Mouse (Mus musculus) MEL (cell line): ENCODE measurements around the gene Rftn1. TPM values are rescaled to one million over a fixed set of nuclear protein-coding genes. Genes with fewer than 3 reads are reported as not detected.

Experiments used
- DNase-seq: peaks from one replicate; pipeline ENCODE4 v3.0.0; 2011; ENCODE audit warnings: low read depth, low spot score
- H3K27ac ChIP-seq: 2 replicates; pipeline ENCODE4 v1.5.1; 2012; ENCODE audit warnings: low read depth, mild to moderate bottlenecking, control low read depth, low read length, moderate library complexity; ENCODE audit not compliant: control insufficient read depth
- H3K27me3 ChIP-seq, 2 experiments: fragments of 150-350 bp in 1 of 2; sonication (generic) in 1 of 2; 2 replicates each; pipeline ENCODE4 v1.6.1; 2012; ENCODE audit warnings: low read length in 2 of 2, mild to moderate bottlenecking in 2 of 2, improper control_type of control experiment in 1 of 2, moderate library complexity in 1 of 2; ENCODE audit not compliant: insufficient read depth in 2 of 2, control insufficient read depth in 1 of 2
- H3K36me3 ChIP-seq, 2 experiments: 2 replicates each; pipeline ENCODE4 v1.6.1; 2012 to 2014; ENCODE audit warnings: low read length in 2 of 2, improper control_type of control experiment in 1 of 2, inconsistent platforms in 1 of 2, mild to moderate bottlenecking in 1 of 2; ENCODE audit not compliant: insufficient read depth in 2 of 2, control insufficient read depth in 1 of 2
- H3K4me1 ChIP-seq, 2 experiments: fragments of 150-350 bp in 1 of 2; sonication (generic) in 1 of 2; 2 replicates each; pipeline ENCODE4 v1.6.1; 2012; ENCODE audit warnings: low read length in 2 of 2, improper control_type of control experiment in 1 of 2, mild to moderate bottlenecking in 1 of 2; ENCODE audit not compliant: insufficient read depth in 2 of 2, control insufficient read depth in 1 of 2
- H3K4me3 ChIP-seq, 2 experiments: fragments of 150-350 bp in 1 of 2; sonication (generic) in 1 of 2; 2 replicates each; pipeline ENCODE4 v1.5.1; 2012; ENCODE audit warnings: low read depth in 2 of 2, low read length in 2 of 2, mild to moderate bottlenecking in 2 of 2, moderate library complexity in 2 of 2, control low read depth in 1 of 2, improper control_type of control experiment in 1 of 2; ENCODE audit not compliant: control insufficient read depth in 1 of 2, insufficient read depth in 1 of 2
- H3K79me2 ChIP-seq: 2 replicates; pipeline ENCODE4 v1.6.1; 2012; ENCODE audit warnings: mild to moderate bottlenecking, low read length, moderate library complexity; ENCODE audit not compliant: control insufficient read depth, poor library complexity, insufficient read depth
- H3K9ac ChIP-seq: 2 replicates; pipeline ENCODE4 v1.6.1; 2012; ENCODE audit warnings: low read depth, mild to moderate bottlenecking, control low read depth, low read length, moderate library complexity; ENCODE audit not compliant: control insufficient read depth, poor library complexity, severe bottlenecking
- H3K9me3 ChIP-seq: fragments of 150-350 bp; sonication (generic); replicated peaks from 2 replicates; pipeline ENCODE4 v1.6.1; 2012; ENCODE audit warnings: mild to moderate bottlenecking, low read length, improper control_type of control experiment, moderate library complexity; ENCODE audit not compliant: insufficient read depth
- BHLHE40 ChIP-seq: IDR thresholded peaks from 2 replicates; pipeline ENCODE4 v1.6.1; 2012; ENCODE audit warnings: low read depth, mild to moderate bottlenecking, inconsistent platforms, low read length, improper control_type of control experiment, borderline replicate concordance
- CTCF ChIP-seq, 3 experiments: IDR thresholded peaks in 2 of 3; conservative IDR thresholded peaks in 1 of 3; 2 replicates each; pipeline ENCODE4 v1.5.1; 2011 to 2012; ENCODE audit warnings: low read length in 3 of 3, low read depth in 2 of 3, mild to moderate bottlenecking in 2 of 3, improper control_type of control experiment in 1 of 3, inconsistent platforms in 1 of 3, mixed read lengths in 1 of 3, moderate library complexity in 1 of 3; ENCODE audit not compliant: control insufficient read depth in 1 of 3, insufficient read depth in 1 of 3, poor library complexity in 1 of 3, severe bottlenecking in 1 of 3
- E2F4 ChIP-seq: IDR thresholded peaks from 2 replicates; pipeline ENCODE4 v1.6.1; 2011; ENCODE audit warnings: low read depth, low read length, improper control_type of control experiment, borderline replicate concordance
- ETS1 ChIP-seq: IDR thresholded peaks from 2 replicates; pipeline ENCODE4 v1.6.1; 2012; ENCODE audit warnings: low read depth, mild to moderate bottlenecking, inconsistent platforms, low read length, improper control_type of control experiment, moderate library complexity
- GATA1 ChIP-seq: IDR thresholded peaks from 2 replicates; pipeline ENCODE4 v1.6.1; 2011; ENCODE audit warnings: low read depth, low read length, improper control_type of control experiment
- HCFC1 ChIP-seq: IDR thresholded peaks from 2 replicates; pipeline ENCODE4 v1.6.1; 2012; ENCODE audit warnings: low read depth, mild to moderate bottlenecking, inconsistent platforms, low read length, improper control_type of control experiment, moderate library complexity
- KAT2A ChIP-seq: conservative IDR thresholded peaks from 2 replicates; pipeline ENCODE4 v1.6.1; 2012; ENCODE audit warnings: low read depth, low read length, improper control_type of control experiment, inconsistent platforms
- MAZ ChIP-seq: IDR thresholded peaks from 2 replicates; pipeline ENCODE4 v1.6.1; 2012; ENCODE audit warnings: low read depth, mild to moderate bottlenecking, inconsistent platforms, low read length, improper control_type of control experiment
- MXI1 ChIP-seq: IDR thresholded peaks from 2 replicates; pipeline ENCODE4 v1.6.1; 2011; ENCODE audit warnings: mild to moderate bottlenecking, low read depth, low read length, improper control_type of control experiment
- MYB ChIP-seq: IDR thresholded peaks from 2 replicates; pipeline ENCODE4 v1.6.1; 2011; ENCODE audit warnings: mild to moderate bottlenecking, low read depth, low read length, improper control_type of control experiment
- MYC ChIP-seq: IDR thresholded peaks from 2 replicates; pipeline ENCODE4 v1.6.1; 2011; ENCODE audit warnings: low read depth, mild to moderate bottlenecking, low read length, improper control_type of control experiment, moderate library complexity
- NRF1 ChIP-seq: IDR thresholded peaks from 2 replicates; pipeline ENCODE4 v1.6.1; 2014; ENCODE audit warnings: low read depth, mild to moderate bottlenecking, inconsistent platforms, low read length, improper control_type of control experiment, moderate library complexity; ENCODE audit not compliant: poor library complexity, insufficient read depth, severe bottlenecking
- POLR2AphosphoS2 ChIP-seq: IDR thresholded peaks from 2 replicates; pipeline ENCODE4 v1.6.1; 2011; ENCODE audit warnings: low read length, improper control_type of control experiment
- POLR2AphosphoS5 ChIP-seq: IDR thresholded peaks from 2 replicates; pipeline ENCODE4 v1.6.1; 2012; ENCODE audit warnings: low read depth, borderline replicate concordance, mild to moderate bottlenecking, inconsistent platforms, low read length, moderate library complexity, mixed read lengths
- RAD21 ChIP-seq: IDR thresholded peaks from 2 replicates; pipeline ENCODE4 v1.6.1; 2011; ENCODE audit warnings: mild to moderate bottlenecking, low read depth, low read length, improper control_type of control experiment
- SIN3A ChIP-seq: IDR thresholded peaks from 2 replicates; pipeline ENCODE4 v1.6.1; 2012; ENCODE audit warnings: low read length, improper control_type of control experiment, inconsistent platforms
- SMC3 ChIP-seq: IDR thresholded peaks from 2 replicates; pipeline ENCODE4 v1.6.1; 2011; ENCODE audit warnings: low read depth, low read length, improper control_type of control experiment
- TAL1 ChIP-seq: IDR thresholded peaks from 2 replicates; pipeline ENCODE4 v1.6.1; 2012; ENCODE audit warnings: mild to moderate bottlenecking, inconsistent platforms, low read length, moderate library complexity, mixed read lengths
- TBP ChIP-seq: IDR thresholded peaks from 2 replicates; pipeline ENCODE4 v1.8.0; 2011; ENCODE audit warnings: low read depth, low read length, improper control_type of control experiment
- USF1 ChIP-seq: IDR thresholded peaks from 2 replicates; pipeline ENCODE4 v1.6.1; 2014; ENCODE audit warnings: low read depth, mild to moderate bottlenecking, inconsistent platforms, low read length, improper control_type of control experiment, moderate library complexity
- USF2 ChIP-seq, 2 experiments: IDR thresholded peaks; 2 replicates each; pipeline ENCODE4 v1.6.1; 2011 to 2012; ENCODE audit warnings: improper control_type of control experiment in 2 of 2, low read length in 2 of 2, borderline replicate concordance in 1 of 2, inconsistent platforms in 1 of 2, low read depth in 1 of 2, mild to moderate bottlenecking in 1 of 2; ENCODE audit not compliant: insufficient read depth in 1 of 2
- ZNF384 ChIP-seq: IDR thresholded peaks from 2 replicates; pipeline ENCODE4 v1.6.1; 2012; ENCODE audit warnings: low read depth, mild to moderate bottlenecking, inconsistent platforms, low read length, improper control_type of control experiment
- polyA plus RNA-seq, 2 experiments: library from polyadenylated mRNA; stranded (reverse) in 1 of 2; unstranded in 1 of 2; fragments of >175 nt in 1 of 2; fragments of >200 nt in 1 of 2; gene quantifications; 2 replicates each; pipeline versions ENCODE4 v1.2.1 to v1.2.4; 2012; ENCODE audit warnings: low replicate concordance in 2 of 2, low read depth in 1 of 2; ENCODE audit not compliant: insufficient read length in 2 of 2, insufficient read depth in 1 of 2, missing spikeins in 1 of 2
- total RNA-seq: library from RNA; depleted of rRNA; stranded (reverse); fragments of 300-350 nt; gene quantifications from 2 replicates; pipeline ENCODE4 v1.2.3, GENCODE M21; 2012

Rftn1 gene
- total and polyA plus RNA-seq, 3 experiments = 70.2 to 76.1 TPM; not detected in 1

DNA sequence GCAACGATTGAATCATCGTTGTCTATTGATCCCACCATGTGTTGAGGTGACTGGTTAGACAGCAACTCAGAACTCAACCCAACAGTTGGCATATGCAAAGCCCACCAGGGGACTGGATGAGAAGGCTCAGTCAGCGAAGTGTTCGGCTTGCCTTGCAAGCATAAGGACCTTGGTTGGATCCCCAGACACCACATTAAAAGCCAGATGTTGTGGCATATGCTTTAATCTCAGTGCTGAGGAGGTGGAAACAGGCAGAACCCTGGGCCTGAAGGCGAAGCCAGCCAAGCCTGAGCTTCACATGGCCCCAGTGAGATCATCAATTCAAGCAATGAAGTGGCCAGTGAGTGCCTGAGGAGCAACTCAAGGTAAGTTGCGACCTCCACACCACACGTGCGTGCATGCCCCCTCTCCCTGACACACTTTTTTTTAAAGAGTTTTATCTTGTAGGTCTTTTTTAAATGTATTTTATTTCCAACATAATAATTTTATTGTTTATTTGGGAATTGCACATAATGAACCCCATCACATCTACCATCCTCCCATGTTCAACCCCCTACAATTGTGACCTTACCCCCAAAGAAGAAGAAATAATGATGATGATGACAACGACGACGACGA lies 11.5 kb upstream of the Rftn1 start:
- DNase-seq = no peak
- no peaks in the 10 kb centered on the region for H3K9me3 ChIP-seq
- H3K4me3 ChIP-seq = no peak overlapping the region
- peaks cover 0 to 18% of the 10 kb centered on the region in 2 experiments; a peak in 2 of 4 replicates for H3K4me1 ChIP-seq
- no peak overlapping the region for H3K27ac ChIP-seq
- no peak overlapping the region for H3K9ac ChIP-seq
- no peaks in the 10 kb centered on the region for H3K27me3 ChIP-seq
- no peaks in the 10 kb centered on the region for H3K79me2 ChIP-seq
- peaks cover 0 to 13% of the 10 kb centered on the region in 2 experiments; a peak in 2 of 4 replicates for H3K36me3 ChIP-seq
- TF ChIP-seq E2F4 (no peak), RAD21 (no peak), GATA1 (no peak), SMC3 (no peak), POLR2AphosphoS5 (no peak), SIN3A (no peak), TAL1 (no peak), BHLHE40 (no peak), CTCF (IDR thresholded peaks at IDR 0.05 in 2 of 3, conservative IDR thresholded peaks at IDR 0.05 in 1 of 3; ENCODE audit: control insufficient read depth in 1 of 3, insufficient read depth in 1 of 3, low read depth in 2 of 3, low read length in 3 of 3, poor library complexity in 1 of 3, severe bottlenecking in 1 of 3) (no peak), USF1 (no peak), KAT2A (no peak), MYC (no peak), MYB (no peak), NRF1 (no peak), MXI1 (no peak), ZNF384 (no peak)
- TF ChIP-seq, all 39 proteins: peak for 0

DNA sequence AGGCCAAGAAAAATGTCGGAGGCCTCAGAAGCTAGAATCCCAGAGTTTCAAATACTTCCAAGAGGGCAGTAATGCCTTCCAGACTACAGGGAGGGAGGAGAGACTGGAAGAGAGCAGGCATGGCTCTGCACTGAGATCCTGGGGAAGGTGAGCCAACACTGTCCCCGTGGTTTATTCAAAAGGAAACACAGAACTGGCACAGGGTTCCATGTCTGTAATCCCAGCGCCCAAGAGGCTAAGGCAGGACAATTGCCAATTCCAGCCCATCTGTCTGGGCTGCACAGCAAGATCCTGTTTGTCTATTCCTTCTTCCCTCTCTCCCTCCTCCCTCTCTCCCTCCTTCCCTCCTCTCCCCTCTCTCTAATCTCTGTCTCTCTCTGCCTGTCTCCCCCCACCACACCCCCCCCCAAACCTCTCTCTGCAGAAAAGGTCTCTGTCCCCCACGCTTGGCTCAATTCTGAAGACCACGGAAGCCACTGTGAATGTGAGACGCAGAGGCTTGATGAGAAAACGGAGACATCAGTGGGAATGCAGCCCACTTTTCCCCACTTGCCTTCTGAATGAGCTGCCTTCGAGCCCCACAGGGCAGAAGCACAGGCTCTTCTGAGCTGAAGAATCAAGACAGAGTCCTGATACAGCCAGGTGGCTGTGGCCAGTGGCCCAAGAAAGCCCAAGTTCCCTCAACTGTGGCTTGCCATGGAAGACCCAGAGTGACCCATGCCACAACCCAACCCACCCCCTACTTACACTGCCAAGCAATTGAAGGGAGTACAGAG lies 8.8 kb upstream of the Rftn1 start:
- Histone ChIP-seq H3K27ac (no peak overlapping the region), H3K9ac (no peak overlapping the region), H3K36me3 (peaks cover 0 to 21% of the 10 kb centered on the region in 2 experiments; a peak in 2 of 4 replicates), H3K4me3 (no peak overlapping the region), H3K9me3 (no peaks in the 10 kb centered on the region), H3K79me2 (no peaks in the 10 kb centered on the region), H3K27me3 (no peaks in the 10 kb centered on the region), H3K4me1 (peaks cover 8 to 27% of the 10 kb centered on the region in 2 experiments)
- TF ChIP-seq MAZ (no peak), POLR2AphosphoS5 (no peak), NRF1 (no peak), GATA1 (no peak), ETS1 (no peak), RAD21 (no peak), TBP (no peak), HCFC1 (no peak), MYC (no peak), KAT2A (no peak), USF2 (IDR thresholded peaks at IDR 0.05; ENCODE audit: borderline replicate concordance in 1 of 2, insufficient read depth in 1 of 2, low read depth in 1 of 2, low read length in 2 of 2) (no peak), MXI1 (no peak), POLR2AphosphoS2 (no peak)
- DNase-seq = no peak
